Mouse (Mus musculus): ENCODE measurements around the gene Tuba4a. TPM values are rescaled to one million over a fixed set of nuclear protein-coding genes. Genes with fewer than 3 reads are reported as not detected.

Gene Tuba4a
- 122 and 162 TPM in 2 replicates for polyA plus RNA-seq (2012)

DNA sequence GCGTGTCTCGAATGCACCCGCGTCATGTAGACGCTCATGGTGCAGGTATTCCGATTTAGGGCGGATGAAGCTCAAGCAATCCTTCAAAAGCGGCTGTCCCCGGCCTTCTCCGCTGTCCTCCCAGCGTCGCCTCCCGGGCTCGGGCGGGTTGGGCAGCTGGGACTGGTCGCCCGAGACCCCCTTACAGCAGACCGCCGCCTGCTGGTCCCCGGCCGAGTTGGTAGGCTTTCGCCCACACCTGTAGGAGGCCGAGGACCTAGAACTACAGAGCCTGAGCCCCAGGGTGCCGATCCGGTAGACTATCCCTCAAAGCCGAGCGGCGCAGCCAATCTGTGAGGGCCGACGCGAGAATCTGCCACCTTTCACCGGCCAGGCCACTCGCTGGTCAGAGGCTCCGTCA is at the start of gene Tuba4a:
Gene Tuba4a, minus strand, starts transcription at position 335 of the 400 bp plus-strand sequence.

DNA sequence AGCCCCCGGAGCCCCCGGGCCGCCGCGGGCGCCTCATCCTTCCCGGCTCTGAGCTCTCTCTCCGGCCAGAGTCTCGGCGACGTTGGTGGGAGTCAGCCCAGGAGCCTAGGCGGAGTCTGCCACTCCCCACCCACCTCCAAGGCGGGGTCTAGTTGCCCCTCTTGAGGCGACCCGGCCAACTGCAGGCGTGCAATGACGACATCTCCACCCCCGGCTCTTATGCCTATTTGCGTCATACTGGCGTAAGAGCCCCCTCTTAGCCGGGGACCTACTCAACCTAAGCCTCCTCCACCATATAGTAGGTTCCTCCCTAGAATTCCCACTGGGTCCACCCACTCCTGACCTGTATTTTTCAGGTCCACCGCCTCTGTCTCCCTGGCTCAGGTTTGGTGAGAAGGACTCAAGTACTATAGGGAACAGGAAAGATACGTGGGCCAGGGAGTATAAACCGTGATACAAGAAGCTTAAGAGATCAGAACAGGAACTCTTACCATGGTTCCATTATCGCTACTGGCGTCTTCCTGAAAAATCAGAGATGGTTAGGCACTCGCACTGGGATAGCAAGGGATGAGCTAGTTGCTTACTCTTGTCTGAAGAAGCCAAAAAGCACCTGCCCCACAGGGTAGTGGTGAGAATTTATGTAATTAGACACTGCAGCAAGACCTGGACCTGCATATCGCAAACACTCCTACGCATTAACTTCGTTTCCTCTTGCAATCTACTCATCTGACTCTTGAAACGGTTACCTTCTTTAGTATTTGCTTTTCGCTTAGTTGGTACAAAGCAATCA is 44.6 kb upstream of the Tuba4a start, which contains the start of gene Ptprn:
Gene Ptprn, minus strand, starts transcription at position 412 of the 790 bp plus-strand sequence.

GRCm38 (mm10) chr1:75236117-75237050 is 16.7 kb upstream of the Tuba4a start, which contains the start of gene Dnajb2:
TSS of gene Dnajb2 (plus strand) at chr1:75236406.

GRCm38 (mm10) chr1:75231664-75232152 is 12.0 kb upstream of the Tuba4a start, which contains the start of gene A630095N17Rik:
TSS of gene A630095N17Rik (minus strand) at chr1:75232102.

DNA sequence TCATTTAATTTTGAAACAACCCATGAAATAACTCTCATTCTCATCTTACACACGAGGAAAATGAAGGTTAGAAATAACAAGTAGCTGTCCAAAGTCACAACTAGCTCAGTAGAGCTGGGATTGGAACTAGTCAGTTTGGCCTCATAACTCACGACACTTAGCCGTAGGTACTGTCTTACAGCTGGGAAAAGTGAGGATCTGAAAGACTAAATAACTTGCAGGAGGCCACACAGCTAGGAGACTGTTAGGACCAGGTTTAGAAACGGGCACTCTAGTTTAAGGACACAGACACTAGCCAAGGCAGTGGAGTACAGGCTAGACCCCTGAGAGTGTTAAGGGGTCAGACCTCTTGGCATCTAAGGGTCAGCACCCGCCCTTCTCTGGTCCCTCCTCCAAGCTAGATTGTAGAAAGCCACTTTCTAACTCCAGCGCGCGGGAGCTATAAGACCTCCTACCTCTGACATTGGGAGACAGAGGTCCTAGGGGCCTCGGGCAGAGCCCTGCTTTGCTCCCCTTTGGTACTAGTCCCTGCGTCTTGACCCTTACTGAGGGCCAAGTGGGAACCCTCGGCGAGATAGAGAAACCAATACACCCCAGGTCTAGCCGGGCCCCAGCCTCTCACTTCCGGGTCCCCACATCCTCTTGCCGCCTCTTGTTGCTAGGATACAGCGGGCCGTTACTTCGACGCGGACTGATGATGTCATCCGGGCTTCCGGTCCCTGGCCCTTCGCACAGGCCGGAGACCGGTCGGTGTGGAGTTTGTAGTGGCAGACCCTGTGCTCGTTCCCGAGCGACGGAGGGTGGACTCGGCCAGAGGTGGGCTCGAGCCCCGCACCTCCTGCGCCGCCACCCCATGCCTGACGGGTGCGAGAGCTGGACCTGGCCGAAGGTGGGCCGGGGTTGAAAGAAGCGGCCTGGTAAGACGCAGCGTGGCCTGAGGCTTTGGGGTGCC is 9.3 kb downstream of the Tuba4a start, which contains the start of the genes Glb1l and Stk16:
Gene Glb1l, minus strand, starts transcription at position 678 of the 952 bp plus-strand sequence.
Gene Stk16, plus strand, starts transcription at position 703 of the 952 bp plus-strand sequence.

DNA sequence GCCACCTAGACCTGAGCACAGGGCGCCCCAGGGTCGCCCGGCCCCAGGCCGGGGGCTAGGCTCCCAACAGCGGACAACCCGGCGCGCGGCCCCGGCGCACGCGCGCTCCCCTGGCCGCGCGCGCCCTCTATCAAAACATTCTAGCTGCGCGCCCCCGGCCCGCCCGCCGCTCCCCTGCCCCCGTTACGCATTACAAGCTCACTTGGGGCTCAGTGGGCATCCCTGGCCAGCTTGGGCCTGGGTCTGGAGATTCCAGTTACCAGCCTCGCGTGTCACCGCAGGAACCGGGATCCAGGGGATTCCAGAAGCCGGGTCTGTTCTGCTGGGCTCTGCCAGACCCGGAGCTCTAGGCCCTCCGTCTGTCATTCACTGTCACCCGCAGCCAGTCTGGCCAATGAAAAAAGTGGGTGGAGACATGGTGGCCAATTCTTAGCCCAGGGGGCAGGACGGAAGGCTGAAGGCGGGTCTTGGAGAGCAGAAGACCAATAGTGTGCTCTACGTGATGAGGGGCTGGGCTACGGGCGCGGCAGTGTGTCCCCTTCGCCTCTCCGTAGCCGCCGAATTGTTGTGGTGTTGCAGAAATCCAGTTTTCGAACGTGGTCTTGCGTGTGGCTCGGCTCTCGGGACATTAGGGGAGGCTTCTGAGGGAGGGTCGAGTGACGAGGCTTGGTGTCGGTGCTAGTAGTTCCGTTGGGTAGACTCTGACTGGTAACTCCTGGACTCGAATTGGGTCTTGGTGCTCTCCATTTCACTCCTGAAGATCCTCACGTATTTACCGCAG is 27.9 kb downstream of the Tuba4a start, which contains the start of the genes Ankzf1 and Atg9a:
Gene Ankzf1, plus strand, starts transcription at position 530 of the 781 bp plus-strand sequence.
Gene Atg9a, minus strand, starts transcription at position 575 of the 781 bp plus-strand sequence.

DNA sequence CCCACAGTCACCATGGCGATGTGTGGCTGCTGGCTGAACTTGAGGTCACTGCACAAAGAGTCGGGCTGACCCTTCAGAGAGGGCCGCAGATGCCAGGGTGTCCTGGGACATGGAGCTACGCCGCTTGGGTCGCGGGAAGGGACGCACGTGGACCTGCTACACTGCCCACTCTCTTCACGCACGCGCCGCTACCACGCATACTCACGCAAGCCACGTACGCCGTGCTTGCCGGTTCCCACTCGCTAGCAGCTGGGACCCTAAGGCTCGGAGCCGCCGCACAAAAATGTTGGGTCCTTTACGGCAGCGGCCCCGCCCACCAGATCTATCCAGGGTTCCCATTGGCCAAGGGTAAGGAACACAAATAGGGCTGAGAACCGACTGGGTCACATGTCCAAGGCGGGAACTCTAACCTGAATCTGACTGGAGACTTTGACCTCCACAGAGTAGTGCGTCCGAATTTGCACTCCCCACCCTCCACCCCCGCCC is 39.5 kb downstream of the Tuba4a start, which contains the start of gene Abcb6:
Gene Abcb6, minus strand, starts transcription at position 288 of the 486 bp plus-strand sequence.

DNA sequence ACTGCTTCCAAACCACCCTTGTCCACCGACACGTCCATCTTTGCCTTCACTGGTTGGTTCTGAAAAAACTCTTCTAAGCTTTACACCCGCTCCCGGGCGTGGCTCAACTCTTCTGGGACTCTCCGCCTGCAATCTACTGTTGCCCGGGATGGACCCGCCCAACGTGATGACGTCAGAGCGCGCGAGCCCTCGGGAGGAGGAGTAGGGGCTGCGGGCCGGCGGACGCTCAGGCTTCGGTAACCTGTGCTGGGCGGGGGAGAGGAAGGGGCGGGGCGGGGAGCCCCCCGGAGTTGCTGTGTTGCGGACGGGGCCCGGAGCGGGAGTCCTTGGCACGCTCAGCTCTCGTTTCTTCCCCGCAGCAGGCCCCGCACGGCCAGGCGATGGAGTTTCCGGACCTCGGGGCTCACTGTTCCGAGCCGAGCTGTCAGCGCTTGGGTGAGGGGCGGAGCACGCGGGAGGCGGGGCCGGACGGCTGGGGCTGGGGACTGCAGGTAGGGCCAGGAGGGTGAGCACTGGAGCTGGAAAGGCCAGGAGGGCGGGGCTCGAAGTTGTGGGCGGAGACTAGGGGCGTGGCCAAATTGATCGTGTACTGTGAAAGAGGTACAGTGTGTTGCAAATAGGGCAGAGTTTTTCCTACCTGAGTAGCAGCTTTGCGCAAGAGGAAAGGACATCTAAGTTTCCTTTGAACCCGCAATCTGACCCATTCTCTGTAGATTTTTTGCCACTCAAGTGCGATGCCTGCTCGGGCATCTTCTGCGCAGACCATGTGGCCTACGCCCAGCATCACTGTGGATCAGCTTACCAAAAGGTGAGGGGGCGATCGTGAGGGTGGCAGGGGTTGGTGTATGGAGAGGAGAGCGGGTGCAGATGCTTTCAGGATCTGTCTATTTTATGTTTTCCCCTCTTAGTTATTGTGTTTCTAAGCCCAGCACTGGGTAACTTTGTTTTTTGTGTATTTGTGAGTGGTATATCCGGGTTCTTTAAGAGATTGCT is 50.9 kb downstream of the Tuba4a start, which contains the start of gene Zfand2b:
Gene Zfand2b, plus strand, starts transcription at position 175 of the 993 bp plus-strand sequence.

Other genes with a start within 250 kb of the Tuba4a start
- gene Nhej1, start 94.7 kb downstream of the Tuba4a start, polyA plus RNA-seq (2012), result 0.23 and 0.86 TPM in 2 replicates
- 0.04 and 0.11 TPM in 2 replicates for gene Slc23a3, start 86.0 kb downstream of the Tuba4a start, polyA plus RNA-seq (2012)
- 46.0 and 48.0 TPM in 2 replicates for gene Cnppd1, start 77.2 kb downstream of the Tuba4a start, polyA plus RNA-seq (2012)
- 76.7 and 81.7 TPM in 2 replicates for gene Retreg2, start 77.1 kb downstream of the Tuba4a start, polyA plus RNA-seq (2012)
- gene Zfand2b, start 51.2 kb downstream of the Tuba4a start, polyA plus RNA-seq (2012), result 17.3 and 19.8 TPM in 2 replicates
- 2.1 and 2.5 TPM in 2 replicates for gene Abcb6, start 39.5 kb downstream of the Tuba4a start, polyA plus RNA-seq (2012)
- gene Ankzf1, start 27.7 kb downstream of the Tuba4a start, polyA plus RNA-seq (2012), result 9.1 and 10.4 TPM in 2 replicates
- gene Atg9a, start 27.7 kb downstream of the Tuba4a start, polyA plus RNA-seq (2012), result 37.1 and 46.0 TPM in 2 replicates
- gene Glb1l, start 9.1 kb downstream of the Tuba4a start, polyA plus RNA-seq (2012), result 1.1 and 1.2 TPM in 2 replicates
- 240 and 305 TPM in 2 replicates for gene Stk16, start 9.0 kb downstream of the Tuba4a start, polyA plus RNA-seq (2012)
- not detected in 2 replicates for gene A630095N17Rik, start 12.2 kb upstream of the Tuba4a start, polyA plus RNA-seq (2012)
- 10.7 and 13.4 TPM in 2 replicates for gene Dnajb2, start 16.5 kb upstream of the Tuba4a start, polyA plus RNA-seq (2012)
- gene Ptprn, start 44.6 kb upstream of the Tuba4a start, polyA plus RNA-seq (2012), result 0.20 and 0.35 TPM in 2 replicates
- gene Resp18, start 58.5 kb upstream of the Tuba4a start, polyA plus RNA-seq (2012), result not detected in 2 replicates
- 67.1 and 68.5 TPM in 2 replicates for gene Dnpep, start 98.1 kb upstream of the Tuba4a start, polyA plus RNA-seq (2012)
- gene Des, start 140.5 kb upstream of the Tuba4a start, polyA plus RNA-seq (2012), result 0.02 and 0.07 TPM in 2 replicates
- 0.53 and 1.1 TPM in 2 replicates for gene Speg, start 155.4 kb upstream of the Tuba4a start, polyA plus RNA-seq (2012)
- 195 and 229 TPM in 2 replicates for gene Gmppa, start 216.1 kb upstream of the Tuba4a start, polyA plus RNA-seq (2012)
- 0.04 TPM in 1 of 2 replicates, not detected in the other for gene Asic4, start 230.6 kb upstream of the Tuba4a start, polyA plus RNA-seq (2012)